Mouse (Mus musculus) regulatory T cell (primary cell): Measurements from ENCODE around the gene Cltb.

Experiments used
- in situ Hi-C: fragments of 300-600 bp; cut with MboI, MseI; formaldehyde crosslinking; loops from one replicate; pipeline ENCODE4 v1.15.1; 2025; ENCODE audit warnings: high pct_unique_total_duplicates

Gene Cltb

DNA sequence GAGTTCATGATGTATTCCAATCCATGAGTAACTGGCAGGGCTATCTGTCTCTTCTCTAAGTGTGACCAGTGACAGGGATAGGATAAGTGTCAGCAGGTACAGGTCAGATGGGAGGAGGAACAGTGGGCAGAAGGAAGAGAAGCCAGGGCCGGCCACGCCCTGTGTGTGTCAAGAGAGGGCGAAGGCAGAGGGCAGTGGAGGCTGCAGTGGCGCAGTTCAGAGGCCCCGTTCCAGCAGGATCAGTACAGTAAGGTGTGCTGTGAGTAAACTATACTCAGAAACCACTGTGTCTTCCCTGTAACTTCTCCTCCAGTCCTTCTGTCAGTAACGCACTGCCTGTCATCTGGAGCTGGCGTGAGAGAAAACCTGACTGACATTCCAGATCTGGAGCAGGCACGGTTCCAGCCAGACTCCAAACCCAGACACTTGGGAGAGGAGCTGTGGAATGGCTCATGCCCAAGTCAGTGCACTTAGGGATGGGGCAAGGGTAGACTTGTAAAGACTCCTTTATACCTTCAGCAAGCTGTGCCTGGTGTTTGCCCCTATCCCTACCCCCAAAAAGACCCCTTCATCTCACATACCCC lies 14.9 kb downstream of the Cltb start:
- in situ Hi-C loops, result no loop called here

DNA sequence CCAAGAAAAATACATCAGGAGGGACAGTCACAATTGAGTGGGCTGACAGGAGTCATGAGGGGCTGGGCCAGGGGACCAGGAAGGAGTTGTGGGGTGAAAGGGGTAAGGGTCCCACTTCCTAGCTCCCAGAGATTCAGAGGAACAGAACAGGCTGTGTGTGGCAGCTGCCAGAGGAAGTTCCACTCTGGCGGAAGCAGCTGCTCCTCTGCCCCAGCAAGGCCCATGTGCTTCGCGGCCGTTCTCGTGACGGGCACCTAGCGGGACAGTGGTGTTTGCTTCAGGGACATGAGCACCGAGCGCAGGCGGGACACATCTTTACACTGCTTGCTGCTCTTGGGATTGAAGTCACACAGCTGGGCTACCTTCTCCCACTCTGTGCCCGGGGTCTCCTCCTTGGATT lies 17.5 kb downstream of the Cltb start:
- in situ Hi-C loops, result no loop called here

DNA sequence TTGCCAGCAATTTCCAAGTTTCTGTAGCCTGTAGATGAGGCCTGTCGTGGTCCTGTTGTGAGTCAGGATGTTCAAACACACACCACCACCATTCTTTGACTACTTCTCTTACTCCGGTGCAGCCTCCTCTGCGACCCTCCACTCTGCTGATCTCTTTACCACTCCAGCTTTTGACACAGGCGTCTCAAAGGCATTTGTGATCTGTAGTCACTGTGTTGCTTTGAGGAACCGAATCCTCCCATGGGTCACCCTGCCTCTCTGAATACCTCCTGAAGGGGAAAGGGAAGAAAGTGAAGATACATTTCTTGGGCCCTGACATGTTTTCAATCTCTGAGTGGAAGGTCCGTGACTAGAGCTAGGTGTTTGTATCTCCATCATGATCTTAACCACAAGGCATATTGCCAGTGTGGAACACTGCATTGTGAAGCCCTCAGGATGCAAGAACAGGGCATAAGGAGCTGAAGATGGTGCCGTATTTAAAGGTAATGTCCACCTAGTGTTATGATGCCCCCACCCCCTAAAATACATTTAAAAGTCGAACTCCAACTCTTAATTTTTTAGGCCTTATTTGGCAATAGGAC lies 19.3 kb downstream of the Cltb start:
- in situ Hi-C loops, result no loop called here

DNA sequence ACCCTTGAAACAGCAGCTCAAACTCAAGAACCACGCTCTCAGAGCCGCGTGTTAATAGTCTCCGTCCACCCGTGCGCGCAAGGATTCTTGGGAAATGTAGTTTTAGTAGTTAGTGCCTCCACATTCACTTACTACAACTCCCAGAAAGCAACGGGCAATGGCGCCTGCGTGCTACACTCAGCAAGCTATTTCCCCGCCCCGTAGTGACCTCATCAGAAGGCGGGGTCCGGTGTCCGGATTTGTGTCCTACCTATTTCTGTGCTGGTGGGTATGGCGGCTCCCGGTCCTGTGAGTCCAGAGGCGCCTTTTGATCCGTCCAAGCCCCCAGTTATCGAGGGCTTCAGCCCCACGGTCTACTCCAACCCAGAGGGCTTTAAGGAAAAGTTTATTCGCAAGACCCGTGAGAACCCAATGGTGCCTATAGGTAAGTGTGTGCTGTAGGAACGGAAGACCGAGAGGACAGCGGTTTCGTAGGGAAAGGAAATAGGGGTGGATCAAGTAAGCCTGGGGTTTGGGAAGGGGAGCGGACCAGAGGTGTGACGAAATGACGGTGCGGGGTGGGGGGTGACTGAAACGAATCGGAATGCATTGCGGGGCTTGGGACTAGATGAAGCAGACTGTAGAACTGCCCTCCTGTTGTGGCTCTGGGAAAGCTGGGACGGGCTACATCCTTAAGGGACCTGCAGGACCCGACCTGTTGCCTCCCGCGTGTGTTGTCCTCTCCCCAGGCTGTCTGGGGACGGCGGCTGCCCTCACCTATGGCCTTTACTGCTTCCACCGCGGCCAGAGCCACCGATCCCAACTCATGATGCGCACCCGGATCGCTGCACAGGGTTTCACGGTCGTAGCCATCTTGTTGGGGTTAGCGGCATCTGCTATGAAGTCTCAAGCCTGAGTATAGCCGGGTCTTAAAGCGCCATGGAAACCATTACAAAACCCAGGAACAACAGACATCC lies 20.9 kb downstream of the Cltb start, which contains the start of the genes Nop16 and Higd2a:
Gene Nop16 (minus strand): TSS at position 95 of the 956 bp plus-strand sequence.
Gene Higd2a (plus strand): TSS at position 212 of the 956 bp plus-strand sequence.
- in situ Hi-C loops, result no loop called here

DNA sequence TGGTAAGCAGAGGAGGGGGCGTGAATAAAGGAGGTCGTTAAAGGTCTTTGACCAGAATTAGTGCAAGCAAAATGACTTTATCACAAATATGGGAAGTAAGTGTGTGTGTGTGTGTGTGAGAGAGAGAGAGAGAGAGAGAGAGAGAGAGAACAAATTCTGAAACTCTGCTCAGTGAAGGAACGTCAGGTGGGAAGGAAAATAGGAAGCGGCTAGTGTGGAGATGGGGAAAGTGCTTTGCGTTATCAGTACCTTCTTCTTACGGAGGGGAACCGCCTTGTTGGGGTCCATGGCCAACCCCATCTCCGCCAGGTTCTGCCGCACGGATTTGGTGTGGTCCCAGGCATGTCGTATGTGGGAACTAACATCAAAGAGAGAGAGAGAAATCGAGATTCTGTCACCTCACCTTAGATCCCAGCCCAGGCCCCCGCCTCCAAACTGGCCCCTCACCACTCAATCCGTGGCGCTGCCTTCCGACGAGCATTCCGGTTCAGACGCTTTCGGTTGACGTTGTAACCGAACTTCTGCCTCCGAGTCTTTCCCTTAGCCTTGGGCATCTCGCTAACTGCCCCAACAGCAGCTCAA lies 21.6 kb downstream of the Cltb start:
- in situ Hi-C loops, result no loop called here

DNA sequence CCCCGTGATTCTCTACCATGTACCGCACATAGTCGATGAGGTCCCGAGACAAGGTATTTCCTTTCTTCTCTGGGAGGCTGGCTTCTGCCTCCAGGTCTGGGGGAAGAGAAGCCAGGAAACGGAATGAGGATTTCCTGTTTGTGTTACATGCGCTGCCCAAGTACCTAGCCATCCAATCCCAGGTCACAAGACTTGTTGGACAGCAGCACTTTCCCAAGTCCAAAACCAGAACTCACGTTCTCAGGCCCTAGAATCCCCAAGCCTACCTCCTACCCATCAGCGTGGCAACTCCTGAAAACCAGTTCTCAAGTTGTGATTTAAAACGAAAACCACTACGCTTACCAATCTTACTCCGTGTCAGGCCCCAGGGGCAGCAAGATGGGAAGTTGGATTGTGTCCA lies 25.3 kb downstream of the Cltb start:
- in situ Hi-C loops, result no loop called here

DNA sequence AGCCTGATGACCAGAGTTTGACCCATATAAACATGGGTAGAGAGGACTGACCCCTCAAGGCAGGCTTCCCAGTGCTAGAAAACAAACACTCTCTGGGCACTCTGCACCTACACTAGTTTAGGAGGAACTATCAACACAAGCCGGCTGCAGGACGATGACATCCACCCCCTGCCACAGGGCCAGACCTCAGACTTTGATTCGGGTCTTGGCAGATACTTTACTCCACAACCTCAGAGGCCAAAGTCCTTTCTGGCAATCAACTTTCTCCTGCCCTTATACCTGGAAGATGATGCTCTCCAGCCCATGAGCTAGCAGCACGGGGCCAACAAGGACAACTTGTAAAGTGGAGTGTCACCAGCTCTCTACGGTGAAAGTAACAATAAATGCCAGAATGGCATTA lies 28.3 kb downstream of the Cltb start:
- in situ Hi-C loops, result no loop called here

DNA sequence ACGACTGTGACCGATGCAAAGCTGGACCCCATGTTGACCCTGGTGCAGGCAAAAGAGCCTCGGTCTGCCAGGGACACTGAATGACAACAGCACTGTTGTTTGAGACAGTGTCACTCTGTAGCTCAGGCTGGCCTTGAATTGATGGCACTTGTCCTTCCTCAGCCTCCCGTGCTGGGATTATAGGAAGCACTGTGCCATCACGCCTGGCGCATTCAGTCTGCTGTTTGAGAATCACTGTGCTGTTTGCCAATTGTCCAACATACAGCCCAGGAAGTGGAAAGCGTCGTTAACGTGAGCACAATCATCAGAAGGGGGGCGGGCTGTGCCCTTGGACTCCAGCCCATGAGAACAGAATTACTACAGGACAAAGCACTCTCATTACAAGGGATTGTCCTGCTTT lies 29.0 kb downstream of the Cltb start:
- in situ Hi-C loops, result no loop called here

DNA sequence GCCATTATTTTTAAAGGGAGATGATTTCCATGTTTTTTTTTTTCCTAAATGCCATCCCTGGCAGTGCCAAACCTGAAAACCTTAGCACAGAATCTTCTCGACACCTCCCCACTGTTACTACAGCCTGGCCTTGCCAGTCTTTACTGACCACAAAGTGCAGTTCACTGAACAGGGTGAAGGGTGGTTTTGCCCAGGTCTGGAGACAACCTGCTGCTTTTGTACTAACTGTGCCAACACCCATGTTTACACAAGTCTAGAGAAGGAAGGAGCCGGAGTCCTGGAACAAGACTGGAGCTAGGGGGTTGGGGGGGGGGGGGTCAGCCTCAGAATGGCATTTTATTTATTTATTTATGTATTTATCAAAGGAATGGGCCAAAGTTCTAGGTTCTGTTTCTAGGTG lies 29.8 kb downstream of the Cltb start:
- in situ Hi-C loops, result no loop called here

DNA sequence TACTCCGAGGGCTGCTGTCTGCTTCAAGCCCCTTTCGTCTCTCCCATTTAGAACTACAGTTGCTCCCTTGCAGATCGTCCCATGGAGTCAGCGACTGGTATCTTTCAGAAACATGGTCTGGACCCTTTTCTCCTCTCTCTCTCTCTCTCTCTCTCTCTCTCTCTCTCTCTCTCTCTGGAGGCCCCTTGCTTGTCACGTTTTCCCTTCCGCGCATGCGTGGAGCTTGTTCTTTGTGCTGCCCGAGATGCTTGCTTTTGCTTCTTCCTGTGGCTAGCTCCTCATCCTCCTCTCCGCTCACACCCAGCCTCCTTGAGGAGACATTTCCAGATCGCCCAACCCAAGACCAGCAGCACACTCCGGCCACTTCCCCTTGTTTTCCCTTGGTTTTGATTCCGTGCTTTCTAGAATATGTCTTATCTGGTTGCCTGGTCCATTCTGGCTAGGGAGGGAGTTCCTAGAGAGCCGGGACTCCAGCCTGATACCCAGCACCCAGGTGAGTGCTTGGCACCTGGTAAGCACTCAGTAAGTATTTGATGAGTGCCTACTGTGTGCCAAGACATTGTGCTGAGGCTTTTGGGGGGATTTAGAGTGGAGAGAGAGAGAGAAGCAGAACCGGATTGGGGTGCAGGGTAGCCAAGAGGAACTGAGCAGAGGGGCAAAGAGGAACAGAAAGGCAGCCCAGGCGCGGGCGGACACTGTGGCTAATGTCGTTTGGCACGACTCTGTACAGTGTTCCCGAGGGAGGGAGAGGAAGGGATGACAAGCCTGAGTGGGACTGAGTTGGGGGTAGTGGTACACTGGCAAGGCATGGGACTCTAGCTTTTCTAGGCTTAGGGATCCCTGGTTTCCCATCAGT lies 33.3 kb downstream of the Cltb start:
- in situ Hi-C loops, result no loop called here

DNA sequence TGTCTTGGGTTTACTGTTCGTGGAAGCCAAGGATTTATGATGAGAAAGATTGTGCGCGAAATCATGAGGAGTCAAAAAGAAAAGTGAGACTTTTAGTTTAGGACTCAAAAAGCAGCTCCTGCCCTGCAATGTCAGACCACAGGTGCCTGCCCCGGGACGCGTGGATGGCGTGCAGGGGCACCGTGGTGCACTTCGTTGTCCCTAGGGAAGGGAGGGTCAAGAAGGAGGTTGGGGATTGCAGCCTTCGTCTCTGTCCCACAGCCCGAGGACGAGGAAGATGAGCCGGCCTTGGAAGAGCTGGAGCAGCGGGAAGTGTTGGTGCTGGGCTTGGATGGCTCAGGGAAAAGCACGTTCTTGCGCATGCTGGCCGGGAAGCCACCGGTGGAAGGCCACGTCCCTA lies 35.7 kb downstream of the Cltb start:
- in situ Hi-C loops, result no loop called here

DNA sequence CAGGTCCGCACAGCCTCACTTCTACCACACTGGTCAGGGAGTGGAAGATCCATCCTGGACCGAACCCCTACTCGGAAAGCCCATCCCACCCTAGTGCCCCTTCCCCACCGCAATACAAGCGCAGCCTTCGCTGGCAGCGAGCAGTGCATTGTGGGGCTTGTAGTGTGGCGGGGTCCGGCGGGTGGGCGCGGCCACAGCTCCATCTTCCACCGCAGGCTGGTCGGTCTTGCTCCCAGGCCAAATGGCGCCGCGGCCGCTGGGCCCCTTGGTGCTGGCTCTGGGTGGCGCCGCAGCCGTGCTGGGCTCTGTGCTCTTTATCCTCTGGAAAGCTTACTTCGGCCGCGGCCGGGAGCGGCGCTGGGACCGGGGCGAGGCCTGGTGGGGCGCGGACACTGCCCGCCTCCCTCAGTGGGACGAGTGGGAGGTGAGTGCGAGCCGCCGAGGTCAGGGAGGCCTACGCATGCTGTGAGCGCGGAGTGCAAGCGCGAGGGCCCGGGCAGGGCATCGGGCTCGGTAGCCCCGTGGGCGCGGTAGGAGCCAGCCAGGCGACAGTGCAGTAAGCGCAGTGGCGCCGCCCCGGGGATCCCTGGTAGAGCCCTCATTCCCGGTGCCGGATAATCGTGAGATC lies 36.2 kb downstream of the Cltb start, which contains the start of gene Arl10:
Gene Arl10 (plus strand): TSS at position 162 of the 628 bp plus-strand sequence.
- in situ Hi-C loops, result no loop called here

DNA sequence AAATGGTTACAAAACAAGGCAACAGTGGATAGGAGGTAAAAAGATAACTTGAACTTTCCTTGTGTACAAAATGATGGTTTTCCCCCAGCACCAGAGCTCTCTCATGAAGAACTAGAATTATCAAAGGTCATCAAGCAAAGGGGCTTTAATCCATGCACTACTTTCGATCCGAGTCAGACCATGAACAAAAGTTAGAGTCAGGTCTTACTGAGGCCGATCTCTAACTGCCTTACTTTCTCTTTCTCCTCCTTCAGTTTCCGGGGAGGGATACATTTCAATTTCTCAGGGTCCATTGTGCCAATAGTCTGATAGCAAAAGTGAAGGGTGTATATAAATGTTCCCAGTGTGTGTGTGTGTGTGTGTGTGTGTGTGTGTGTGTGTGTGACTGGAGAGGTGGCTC lies 38.5 kb downstream of the Cltb start:
- in situ Hi-C loops, result no loop called here

DNA sequence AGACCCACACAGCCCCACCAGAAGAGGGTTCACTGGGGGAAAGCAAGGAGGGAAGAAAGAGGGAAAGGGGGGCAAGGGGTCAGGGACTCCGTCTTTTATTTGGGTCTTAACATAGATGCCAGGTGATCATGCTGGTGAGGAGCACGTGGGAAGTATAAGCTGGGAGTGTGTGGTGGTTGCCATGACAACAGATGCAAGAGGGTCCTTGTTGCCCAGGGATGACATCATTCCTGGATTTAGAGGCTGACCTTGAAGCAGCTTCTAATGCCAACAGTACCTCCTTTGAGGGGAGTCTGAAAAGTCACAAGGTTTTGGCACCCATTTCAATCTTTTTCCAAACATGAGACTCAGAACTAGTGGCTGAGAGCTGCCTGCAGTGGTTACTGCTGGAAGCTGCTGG lies 39.5 kb downstream of the Cltb start:
- in situ Hi-C loops, result no loop called here

DNA sequence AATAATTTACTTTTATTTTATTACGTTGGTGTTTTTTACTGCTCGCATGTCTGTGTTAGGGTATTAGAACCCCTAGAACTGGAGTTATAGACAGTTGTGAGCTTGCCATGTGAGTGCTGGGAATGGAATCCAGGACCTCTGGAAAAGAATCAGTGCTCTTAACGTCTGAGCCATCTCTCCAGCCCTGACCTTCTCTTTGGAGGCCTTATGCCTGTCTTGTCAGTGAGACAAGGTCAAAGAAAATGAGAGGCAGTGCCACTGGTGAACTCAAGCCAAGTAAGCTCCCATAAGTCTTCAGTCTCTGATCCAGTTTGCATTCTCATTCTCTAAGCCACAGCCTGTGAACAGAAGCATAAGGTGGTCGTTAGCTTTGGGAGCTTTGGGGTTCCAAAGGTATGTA lies 40.4 kb downstream of the Cltb start:
- in situ Hi-C loops, result no loop called here

DNA sequence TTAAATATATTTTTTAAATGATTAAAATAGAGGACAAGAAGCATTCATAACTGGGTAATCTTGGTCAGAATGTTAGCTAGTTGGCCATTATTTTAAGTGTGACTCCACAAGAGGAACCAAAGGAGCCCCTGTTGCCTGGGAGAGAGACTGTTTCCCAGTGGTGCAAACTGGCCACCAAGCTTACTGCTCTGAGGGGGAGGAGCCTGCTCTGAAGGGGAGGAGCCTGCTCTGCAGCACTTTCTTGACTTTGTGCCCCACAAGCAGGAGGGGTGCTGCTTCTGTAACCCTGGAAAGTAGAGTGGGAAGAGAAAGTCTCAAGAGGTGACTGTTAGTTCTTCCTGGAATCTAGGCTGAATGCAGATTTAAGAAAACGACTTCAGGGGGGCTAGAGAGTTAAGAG lies 41.9 kb downstream of the Cltb start:
- in situ Hi-C loops, result no loop called here

DNA sequence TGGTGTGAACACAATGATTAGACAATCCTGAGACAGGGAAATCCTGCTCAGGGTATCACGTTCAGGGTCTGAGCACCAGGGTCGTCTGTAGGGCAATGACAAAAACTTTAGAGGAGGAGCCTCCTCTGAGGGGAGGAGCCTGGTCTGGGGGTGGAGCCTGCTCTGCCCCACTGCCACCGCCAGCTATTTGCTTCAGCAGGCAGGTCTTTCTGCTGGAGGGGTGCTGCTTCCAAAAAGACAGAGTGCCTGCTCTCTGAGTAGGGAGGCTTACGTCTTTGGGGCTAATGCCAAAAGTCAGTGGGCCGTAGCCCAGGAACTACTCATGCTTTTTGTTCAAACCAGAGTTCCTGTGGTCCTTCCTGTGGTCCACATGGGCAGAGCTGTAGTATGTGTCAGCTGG lies 42.8 kb downstream of the Cltb start:
- in situ Hi-C loops, result no loop called here

DNA sequence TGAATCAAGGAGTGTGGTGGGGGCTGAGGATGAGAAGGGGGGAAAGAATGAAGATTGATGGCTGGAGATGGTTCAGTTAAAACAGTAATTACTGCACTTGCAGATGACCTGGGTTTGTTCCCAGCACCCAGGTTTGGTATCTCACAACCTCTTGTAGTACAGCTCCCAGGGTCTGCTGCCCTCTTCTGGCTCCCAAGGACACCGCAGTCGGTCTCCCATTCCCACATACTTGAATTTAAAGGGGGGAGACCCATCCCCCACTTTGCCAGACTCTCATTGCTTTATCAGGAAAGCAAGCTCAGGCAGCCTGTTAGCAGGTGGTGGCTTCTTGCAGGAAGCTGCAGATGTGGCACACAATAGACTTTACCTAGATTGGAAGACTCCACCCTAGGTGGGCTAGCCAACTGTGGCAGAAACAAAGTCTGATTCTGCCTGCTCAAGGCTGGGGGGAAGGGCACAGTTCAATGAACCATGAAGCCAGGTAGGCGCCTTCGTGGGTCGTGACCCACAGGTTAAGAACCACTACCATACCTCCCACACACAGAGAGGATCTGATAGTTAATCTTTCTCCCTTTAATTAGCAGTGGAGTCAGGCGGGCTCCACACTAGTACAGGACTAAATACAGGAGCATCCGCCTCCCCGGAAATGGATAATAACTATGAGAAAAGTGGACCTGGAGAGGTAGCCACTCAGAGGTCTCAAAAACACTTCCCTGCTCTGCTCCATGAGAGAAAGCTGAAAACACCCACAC lies 45.4 kb downstream of the Cltb start:
- in situ Hi-C loops, result no loop called here

DNA sequence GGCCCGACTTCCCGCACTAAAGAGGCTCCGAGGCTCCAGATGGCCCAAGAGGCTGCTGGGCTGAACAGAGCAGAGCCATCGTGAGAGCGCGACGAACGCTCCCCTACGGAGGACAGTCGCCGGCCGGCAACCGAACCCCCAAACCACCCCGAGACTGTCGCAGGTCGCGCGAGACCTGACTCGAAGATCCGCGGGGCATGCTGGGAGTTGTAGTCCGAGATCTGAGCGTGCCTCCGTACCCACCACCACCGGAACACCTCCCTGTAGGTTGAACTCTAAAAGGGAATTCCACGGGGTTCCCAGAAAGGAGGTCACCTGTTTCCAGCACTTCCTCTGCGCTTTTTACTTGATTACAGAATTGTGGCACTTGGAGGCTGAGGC lies 46.0 kb downstream of the Cltb start, which contains the start of gene 4833439L19Rik:
Gene 4833439L19Rik (minus strand): TSS at position 235 of the 381 bp plus-strand sequence.
- in situ Hi-C loops, result no loop called here
